Comparison of ENCODE assay signal across 9 mouse cellular contexts in the genomic region with DNA sequence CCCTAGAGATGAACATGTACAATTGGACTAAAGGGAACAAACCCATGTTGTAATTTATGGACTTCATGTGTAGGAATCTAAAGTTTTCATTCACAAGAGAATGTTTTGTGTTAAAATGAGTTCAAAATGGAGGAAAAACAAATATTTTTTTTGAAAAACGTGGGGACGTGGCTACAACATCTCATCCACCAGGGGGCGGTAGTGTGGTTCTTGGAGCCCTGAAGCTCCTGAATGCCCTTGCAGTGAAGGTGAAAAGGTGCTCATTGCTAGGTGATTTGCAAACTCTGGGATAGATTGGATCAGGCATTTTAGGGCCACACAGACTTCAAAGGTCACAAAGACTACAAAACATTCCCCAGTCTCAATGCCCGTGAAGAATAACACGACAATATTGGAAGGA.
DNase-seq lines count a peak whose midpoint lies in the region; ATAC-seq and TF ChIP-seq lines count a peak whose summit lies in the region.
"Had no signal": no experiment of that assay in that cellular context is flagged by ENCODE, and none has a peak within 500 bp of the region (broad histone marks: within the 10 kb centered on the region; RNA-seq: fewer than 3 reads in every experiment).

No protein-coding gene starts in this region.

- DNase-seq in CD4-positive, CD25-positive, alpha-beta regulatory T cell, adult 2 months (ENCODE audit: low read depth, low spot score), result peak; percentile 38
- DNase-seq in midbrain, embryonic 14.5 days, result peak; percentile 74
- peak; percentile 40 for DNase-seq in cerebellum, adult 11-12 months
- DNase-seq in gastrocnemius, postnatal 4 days (ENCODE audit: low spot score in 2 of 2), result peak; percentile 35 to 48
- peak; percentile 8 for DNase-seq in liver, embryonic 13.5 days

- TF ChIP-seq CTCF in testis, adult 2 months (IDR thresholded peaks at IDR 0.05; ENCODE audit: control insufficient read depth, insufficient read depth, insufficient replicate concordance, low read depth, low read length), result peak; percentile 75; the same call in 1 of the 2 replicates

- no peak overlapping the region for H3K27ac ChIP-seq in midbrain, embryonic 14.5 days (replicated peaks; ENCODE audit: low read depth, low read length)
- no peak overlapping the region for H3K27ac ChIP-seq in midbrain, embryonic 15.5 days
- no peak overlapping the region for H3K27ac ChIP-seq in liver, embryonic 13.5 days
- H3K27ac ChIP-seq in testis, adult 2 months (ENCODE audit: control insufficient read depth, insufficient read depth, low read depth, low read length), result no peak overlapping the region
- H3K27ac ChIP-seq: heart, embryonic 13.5 days had no signal

- TF ChIP-seq POLR2A in testis, adult 2 months (IDR thresholded peaks at IDR 0.05; ENCODE audit: control insufficient read depth, low read depth, low read length), result no peak

- no peaks in the 10 kb centered on the region for H3K9me3 ChIP-seq in midbrain, embryonic 14.5 days (ENCODE audit: control insufficient read depth, low read length)
- no peaks in the 10 kb centered on the region for H3K9me3 ChIP-seq in midbrain, embryonic 15.5 days
- H3K9me3 ChIP-seq in liver, embryonic 13.5 days (replicated peaks), result no peaks in the 10 kb centered on the region
- H3K9me3 ChIP-seq: heart, embryonic 13.5 days had no signal

- H3K4me2 ChIP-seq in midbrain, embryonic 14.5 days (ENCODE audit: low read length), result no peak overlapping the region
- no peak overlapping the region for H3K4me2 ChIP-seq in midbrain, embryonic 15.5 days
- no peak overlapping the region for H3K4me2 ChIP-seq in liver, embryonic 13.5 days
- H3K4me2 ChIP-seq: heart, embryonic 13.5 days had no signal

- WGBS in midbrain, embryonic 14.5 days, result 34% methylated on average over 5 of the region's 5 CpGs
- WGBS in midbrain, embryonic 15.5 days, result 38% methylated on average over 5 of the region's 5 CpGs
- 27% methylated on average over 5 of the region's 5 CpGs for WGBS in liver, embryonic 13.5 days (ENCODE audit: insufficient replicate concordance)

- H3K4me1 ChIP-seq in midbrain, embryonic 14.5 days (ENCODE audit: control insufficient read depth, insufficient read depth, low read length), result no peaks in the 10 kb centered on the region
- H3K4me1 ChIP-seq in midbrain, embryonic 15.5 days, result no peaks in the 10 kb centered on the region
- no peaks in the 10 kb centered on the region for H3K4me1 ChIP-seq in liver, embryonic 13.5 days (replicated peaks)
- H3K4me1 ChIP-seq in testis, adult 2 months (ENCODE audit: control insufficient read depth, insufficient read depth, low read length), result no peaks in the 10 kb centered on the region

- ATAC-seq in CD4-positive, CD25-positive, alpha-beta regulatory T cell, adult 4 months, result no peak
- ATAC-seq in midbrain, embryonic 14.5 days (ENCODE audit: low FRiP score, low TSS enrichment), result no peak
- ATAC-seq in midbrain, embryonic 15.5 days (replicated peaks), result no peak
- no peak for ATAC-seq in liver, embryonic 13.5 days (ENCODE audit: low read depth)

- H3K27me3 ChIP-seq in midbrain, embryonic 14.5 days (ENCODE audit: control insufficient read depth, insufficient read depth, low read length), result no peaks in the 10 kb centered on the region
- no peaks in the 10 kb centered on the region for H3K27me3 ChIP-seq in midbrain, embryonic 15.5 days (replicated peaks)
- no peaks in the 10 kb centered on the region for H3K27me3 ChIP-seq in liver, embryonic 13.5 days
- H3K27me3 ChIP-seq in testis, adult 2 months (ENCODE audit: control insufficient read depth, insufficient read depth, low read length), result no peaks in the 10 kb centered on the region
- H3K27me3 ChIP-seq: heart, embryonic 13.5 days had no signal

- no peak overlapping the region for H3K9ac ChIP-seq in midbrain, embryonic 14.5 days (replicated peaks; ENCODE audit: low read length)
- no peak overlapping the region for H3K9ac ChIP-seq in midbrain, embryonic 15.5 days
- H3K9ac ChIP-seq in liver, embryonic 13.5 days, result no peak overlapping the region
- H3K9ac ChIP-seq: heart, embryonic 13.5 days had no signal

- no peak overlapping the region for H3K4me3 ChIP-seq in midbrain, embryonic 14.5 days (replicated peaks; ENCODE audit: low read depth, low read length)
- H3K4me3 ChIP-seq in midbrain, embryonic 15.5 days, result no peak overlapping the region
- H3K4me3 ChIP-seq in liver, embryonic 13.5 days (replicated peaks), result no peak overlapping the region
- no peak overlapping the region for H3K4me3 ChIP-seq in testis, adult 2 months (ENCODE audit: control insufficient read depth, low read depth, low read length)
- H3K4me3 ChIP-seq: heart, embryonic 13.5 days had no signal

- H3K36me3 ChIP-seq in midbrain, embryonic 14.5 days (ENCODE audit: control insufficient read depth, insufficient read depth, low read length), result no peaks in the 10 kb centered on the region
- H3K36me3 ChIP-seq in midbrain, embryonic 15.5 days (replicated peaks), result no peaks in the 10 kb centered on the region
- no peaks in the 10 kb centered on the region for H3K36me3 ChIP-seq in liver, embryonic 13.5 days
- H3K36me3 ChIP-seq in testis, adult 2 months (ENCODE audit: control insufficient read depth, insufficient read depth, low read length), result no peaks in the 10 kb centered on the region
- H3K36me3 ChIP-seq: heart, embryonic 13.5 days had no signal

Comparison
In these comparisons a context has a peak if more than half of its experiments do, and no peak if none do; other contexts are left out.
1. DNase-seq: peak in every context shown above with its lines; median percentile 74 in midbrain, embryonic 14.5 days; 42 in gastrocnemius, postnatal 4 days; 40 in cerebellum, adult 11-12 months; 38 in CD4-positive, CD25-positive, alpha-beta regulatory T cell, adult 2 months; 8 in liver, embryonic 13.5 days.